Mouse (Mus musculus) ovary, postnatal 10 days (tissue): ENCODE measurements at regions not wholly inside any gene's neighbourhood (a gene's known extent, or its start where the extent isn't known, plus 50 kb on each side); places are given as distances from the start of the nearest gene placed in this dataset.
"Not testable (repeated sequence)": the region's sequence is repeated elsewhere in the genome, so short reads cannot be mapped to it uniquely, and the experiment has no call there.

Experiments
- DNase-seq: peaks from one replicate; pipeline ENCODE4 v3.0.0; 2022; ENCODE audit warnings: low spot score

GRCm38 (mm10) chr8:93443631-93444030 lies 64.1 kb upstream of the Ces1h start:
- DNase-seq = not testable (repeated sequence)

DNA sequence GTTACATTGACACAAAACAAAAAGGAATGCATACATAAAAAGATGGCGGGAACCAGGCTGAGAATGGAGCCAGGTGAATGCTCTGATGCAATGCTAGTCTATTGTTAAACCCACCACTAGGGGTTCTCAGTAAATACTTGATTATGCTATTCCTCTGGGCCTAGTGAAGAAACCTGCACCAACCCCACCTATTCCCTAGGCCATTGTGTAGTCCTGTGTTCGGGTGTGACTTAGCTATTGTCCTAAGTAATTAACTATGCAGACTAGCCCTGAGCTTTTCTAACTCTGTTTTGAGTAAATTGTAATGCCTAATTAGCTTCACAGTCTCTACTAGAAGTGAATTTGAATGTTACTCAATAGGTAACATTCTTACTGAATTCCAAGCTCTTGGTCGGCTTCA lies 62.4 kb upstream of the Ces1h start:
- no peak for DNase-seq

GRCm38 (mm10) chr8:93436586-93436985 lies 57.1 kb upstream of the Ces1h start:
- not testable (repeated sequence) for DNase-seq

GRCm38 (mm10) chr8:93430637-93431036 lies 51.1 kb upstream of the Ces1h start:
- DNase-seq = peak; percentile 22
